Mouse (Mus musculus) fibroblast of lung, adult 2 months (primary cell): ENCODE data around the gene Mecom.

Source experiments
- DNase-seq: peaks from one replicate; pipeline ENCODE4 v3.0.0-alpha.2; 2011; ENCODE audit warnings: low read depth

Gene Mecom

DNA sequence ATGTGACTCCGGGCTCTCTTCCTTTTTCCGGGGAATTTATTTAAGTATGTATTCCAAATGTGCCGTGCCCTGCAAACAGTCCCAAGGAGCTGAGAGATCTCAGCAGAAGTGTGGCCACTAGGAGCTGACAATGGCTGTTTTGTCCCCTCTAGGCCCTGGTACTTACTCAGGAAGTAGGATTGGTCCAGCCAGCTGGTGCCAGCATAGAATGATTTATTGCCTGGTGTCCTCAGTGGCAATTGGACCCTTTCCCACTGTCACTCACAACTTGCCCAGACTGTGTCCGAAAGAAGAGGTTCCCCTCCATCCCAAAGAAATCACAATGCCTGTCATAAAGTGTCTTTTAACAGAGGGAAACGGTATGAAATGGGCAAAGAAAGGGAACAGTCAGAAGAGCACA is 340.4 kb downstream of the Mecom start:
- no peak for DNase-seq

DNA sequence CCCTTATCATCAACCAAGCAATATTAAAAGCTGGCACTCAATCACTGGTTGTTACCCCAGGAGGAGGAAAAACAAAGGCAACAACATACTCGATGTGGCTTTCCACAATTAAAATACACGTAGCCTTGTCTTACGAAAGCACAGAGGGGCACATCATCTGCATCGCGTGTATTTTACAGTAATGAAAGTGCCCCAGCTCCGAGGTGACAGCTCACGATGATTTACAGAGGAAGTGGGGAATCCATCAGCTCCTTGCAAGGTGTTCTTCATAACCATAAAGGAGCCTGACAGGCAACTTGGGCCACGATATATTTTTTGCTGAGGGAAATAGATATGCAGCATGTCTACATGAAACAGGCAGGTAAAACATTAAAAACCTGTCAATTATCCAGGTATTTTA is 341.7 kb downstream of the Mecom start:
- DNase-seq = no peak

- no peak for DNase-seq
Observed at GRCm38 (mm10) chr3:30203764-30204163, 344.0 kb downstream of the Mecom start.

- DNase-seq = no peak
Observed at GRCm38 (mm10) chr3:30198854-30199253, 349.0 kb downstream of the Mecom start.

- DNase-seq = no peak
Observed at GRCm38 (mm10) chr3:30198227-30198626, 349.6 kb downstream of the Mecom start.

GRCm38 (mm10) chr3:30195186-30195585 is 352.6 kb downstream of the Mecom start:
- DNase-seq = no peak

DNA sequence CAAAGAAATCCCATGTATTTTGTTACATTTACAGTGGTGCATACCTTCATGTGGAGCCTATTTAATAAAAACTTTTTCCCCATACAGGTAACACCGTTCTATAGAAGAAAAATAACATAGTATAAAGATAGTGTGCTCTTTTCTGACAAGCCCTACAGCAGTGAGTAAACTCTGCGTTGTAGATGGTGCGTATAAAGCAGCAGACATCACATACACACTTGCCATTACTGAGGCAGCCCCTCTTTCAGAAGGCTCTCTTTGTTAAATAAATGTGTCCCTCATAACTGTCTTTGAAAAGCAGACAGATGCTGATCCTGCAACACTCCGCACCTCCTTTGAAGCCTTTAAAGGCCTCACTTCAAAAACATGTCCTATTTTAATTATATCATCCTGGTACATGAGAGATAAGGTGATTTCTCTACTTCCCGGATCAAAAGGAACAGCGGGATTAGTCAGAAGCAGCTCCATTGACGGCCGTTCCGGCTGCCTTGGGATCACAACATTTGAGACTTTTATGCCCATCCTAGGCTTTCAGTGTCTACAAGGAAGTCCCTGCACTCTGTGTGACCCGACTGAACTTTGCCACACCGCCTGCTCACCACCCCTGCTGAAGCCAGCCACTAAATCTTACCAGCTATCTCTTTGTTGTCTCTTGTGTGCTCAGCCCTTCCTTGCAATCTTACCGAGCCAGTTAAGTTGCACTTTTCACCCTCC is 355.4 kb downstream of the Mecom start:
- DNase-seq = no peak

GRCm38 (mm10) chr3:30189325-30189724 is 358.5 kb downstream of the Mecom start:
- DNase-seq = no peak

- peak; percentile 58 for DNase-seq
Observed at GRCm38 (mm10) chr3:30187812-30188469, 359.9 kb downstream of the Mecom start.

GRCm38 (mm10) chr3:30181807-30182481 is 365.9 kb downstream of the Mecom start:
- no peak for DNase-seq

- no peak for DNase-seq
Observed at GRCm38 (mm10) chr3:30176615-30177014, 371.2 kb downstream of the Mecom start.

DNA sequence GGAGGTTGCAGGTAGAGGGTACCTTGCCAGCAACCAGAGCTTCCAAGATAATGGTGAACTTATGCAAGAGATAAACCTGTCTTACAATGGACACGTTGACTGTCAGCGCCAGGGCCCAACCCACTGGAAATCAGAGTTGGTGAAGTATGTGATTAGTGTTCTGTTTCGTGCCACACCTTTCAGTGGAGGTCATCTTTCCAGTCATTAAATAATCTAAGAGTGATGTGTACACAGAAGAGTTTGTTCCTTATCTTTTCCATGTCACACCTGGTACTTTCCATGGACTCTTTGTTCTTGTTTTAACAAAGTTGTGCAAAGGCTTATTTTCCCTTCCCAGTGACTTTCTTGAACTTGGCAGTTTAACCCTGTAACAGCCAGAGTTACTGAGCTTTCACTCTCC is 374.0 kb downstream of the Mecom start:
- no peak for DNase-seq

DNA sequence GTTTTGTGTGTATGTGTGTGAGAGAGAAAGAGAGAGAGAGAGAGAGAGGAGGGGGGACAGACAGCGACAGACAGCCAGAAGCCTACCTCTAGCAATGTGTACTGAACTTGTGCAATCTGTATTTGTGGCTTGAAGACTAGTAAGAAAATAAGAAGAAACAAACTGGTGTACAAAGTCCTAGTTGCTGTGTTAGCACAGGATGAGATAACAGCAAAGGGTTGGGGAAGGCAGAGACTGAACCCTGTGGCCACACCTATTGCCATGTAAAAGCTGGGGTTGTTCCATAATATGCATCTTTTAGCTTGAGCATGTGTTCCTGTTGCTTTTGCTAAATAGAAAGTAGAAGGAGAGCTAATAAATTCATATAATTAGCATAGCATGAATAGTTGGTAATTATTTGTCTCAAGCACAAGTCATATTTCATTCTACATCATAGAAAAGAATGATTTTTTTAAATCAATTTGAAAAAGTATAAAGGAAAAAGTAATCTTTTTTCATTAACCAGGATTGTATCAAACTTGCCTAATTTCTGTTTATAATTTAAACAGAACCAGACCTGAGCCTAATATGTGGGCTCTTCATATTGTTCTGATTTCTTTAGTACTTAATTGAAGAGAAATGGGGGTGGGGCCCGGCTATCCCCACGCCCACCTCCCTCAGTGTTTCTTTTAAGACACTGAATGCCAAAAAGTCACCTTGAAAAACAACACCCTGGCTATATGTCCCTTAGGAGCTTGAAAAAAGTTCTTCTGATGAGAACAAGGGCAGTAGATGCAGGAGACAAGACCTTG is 379.2 kb downstream of the Mecom start:
- no peak for DNase-seq

DNA sequence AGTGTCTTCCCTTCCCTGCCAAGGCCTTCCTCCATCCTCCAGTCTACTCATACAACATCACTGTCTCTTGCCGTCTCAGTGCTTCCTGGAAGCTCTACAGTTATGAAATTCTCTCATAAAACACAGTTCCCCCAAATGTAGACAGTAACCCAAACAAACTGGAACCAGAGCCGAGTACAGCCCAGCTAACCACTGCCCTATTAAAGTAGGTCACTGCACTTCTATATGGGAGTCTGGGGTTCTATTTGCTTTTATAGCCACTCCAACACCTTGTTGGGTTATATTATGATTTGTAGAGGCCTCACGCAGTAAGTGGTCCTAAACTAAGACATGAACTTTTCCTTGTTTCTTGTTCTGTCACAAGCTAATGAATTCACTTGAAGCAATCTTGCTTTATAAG is 380.8 kb downstream of the Mecom start:
- DNase-seq = no peak

- no peak for DNase-seq
Observed at GRCm38 (mm10) chr3:30164834-30165233, 383.0 kb downstream of the Mecom start.

- DNase-seq = no peak
Observed at GRCm38 (mm10) chr3:30163390-30163789, 384.4 kb downstream of the Mecom start.

- DNase-seq = no peak
Observed at GRCm38 (mm10) chr3:30160961-30161670, 386.7 kb downstream of the Mecom start.

DNA sequence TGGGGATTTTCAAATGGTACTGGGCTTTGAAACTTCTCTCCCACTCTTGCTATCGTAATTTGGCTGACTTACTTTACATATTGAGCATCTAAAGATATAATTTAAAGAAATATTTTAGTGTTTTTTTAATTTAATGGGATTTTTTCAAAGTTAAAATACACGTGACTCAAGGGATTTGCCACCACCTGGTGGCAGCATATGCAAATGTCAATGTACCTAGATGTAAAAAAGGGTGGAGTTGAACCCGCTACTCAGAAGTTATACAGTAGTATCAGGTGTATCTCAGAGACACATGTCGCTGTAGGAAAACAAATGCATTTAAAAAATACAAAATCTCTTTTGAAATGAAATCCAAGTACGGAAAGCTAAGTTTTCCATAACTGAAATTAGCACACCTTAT is 387.5 kb downstream of the Mecom start:
- no peak for DNase-seq

- no peak for DNase-seq
Observed at GRCm38 (mm10) chr3:30157128-30157670, 390.6 kb downstream of the Mecom start.

DNA sequence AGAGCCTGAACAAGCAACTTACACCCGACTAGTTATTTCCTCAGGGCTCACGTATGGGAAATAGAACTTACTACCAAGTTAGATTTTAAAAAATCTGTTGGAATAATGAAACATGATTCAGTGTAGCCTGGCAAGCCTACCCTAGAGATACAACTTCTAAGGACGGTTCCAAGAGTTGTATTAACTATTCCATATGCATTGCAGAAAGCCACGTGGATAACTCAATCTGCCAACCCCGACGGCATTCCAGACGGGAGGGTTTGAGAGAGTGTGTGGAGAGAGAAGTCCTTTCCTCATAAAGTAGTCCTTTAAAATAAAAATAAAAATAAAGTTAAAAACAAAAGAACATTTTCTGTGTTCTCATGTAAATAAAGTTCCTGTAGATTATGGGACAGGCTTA is 393.4 kb downstream of the Mecom start:
- DNase-seq = no peak

DNA sequence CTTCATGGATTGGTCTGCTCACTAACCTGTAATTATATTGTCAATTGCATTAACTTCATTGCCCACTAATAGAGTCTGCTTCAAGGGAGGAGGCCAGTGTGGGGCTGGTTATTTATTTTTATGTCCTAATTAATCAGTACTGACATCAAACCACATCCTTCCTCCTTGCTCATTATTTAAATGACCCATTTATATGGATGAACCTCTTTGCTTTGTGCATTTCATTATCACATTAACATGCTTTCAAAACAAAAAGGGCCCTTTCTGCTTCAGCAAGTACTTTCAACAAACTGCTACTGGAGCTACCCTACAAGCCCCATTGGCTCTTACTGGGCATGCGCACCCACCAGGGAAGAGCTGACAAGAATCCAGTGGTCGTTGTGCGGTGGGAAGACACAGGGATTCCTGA is 393.9 kb downstream of the Mecom start:
- no peak for DNase-seq

DNA sequence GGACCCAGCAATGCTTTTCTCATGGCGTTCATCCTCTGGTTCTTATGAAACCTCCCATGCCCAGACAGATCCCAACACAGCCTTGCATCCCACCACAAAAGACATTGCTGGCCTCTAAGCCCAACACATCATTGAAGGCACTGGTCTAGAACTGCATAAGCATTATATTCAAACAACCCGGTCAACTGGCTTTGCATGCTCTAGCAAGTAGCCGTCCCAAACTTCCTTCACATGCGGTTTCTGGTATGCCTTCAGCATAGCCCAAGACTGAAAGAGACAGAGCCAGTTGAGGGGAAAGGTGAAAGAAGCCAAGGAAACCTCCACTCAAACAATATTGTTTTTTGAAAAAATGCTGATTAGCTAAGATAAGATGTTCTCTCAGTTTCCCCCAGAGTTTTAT is 397.7 kb downstream of the Mecom start:
- no peak for DNase-seq
